Mouse (Mus musculus): ENCODE results near the gene Cpsf4.
"Not testable (repeated sequence)": the region's sequence is repeated elsewhere in the genome, so short reads cannot be mapped to it uniquely, and the experiment has no call there.

Cpsf4 gene

DNA sequence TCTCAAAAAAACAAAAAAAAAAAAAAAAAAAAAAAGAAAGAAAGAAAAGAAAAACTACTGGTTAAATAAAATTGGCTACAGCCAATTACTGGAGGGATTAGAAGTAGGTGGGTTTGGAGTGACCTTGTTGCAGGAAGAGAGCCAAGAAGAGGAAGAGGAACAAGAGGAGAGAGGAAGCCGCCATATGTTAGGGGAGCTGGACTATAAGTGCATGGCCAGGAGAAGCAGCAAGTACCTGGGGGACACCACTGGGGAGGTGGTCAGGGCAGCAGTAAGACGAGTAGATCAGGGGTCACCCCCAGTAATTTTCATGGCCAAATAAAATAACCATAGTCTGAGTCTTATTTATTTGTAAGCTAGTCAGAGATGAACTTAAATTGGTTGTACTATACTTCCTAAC is 18.2 kb downstream of the Cpsf4 start:
- DNase-seq (ENCODE audit: low spot score in 2 of 2), result no peak

DNA sequence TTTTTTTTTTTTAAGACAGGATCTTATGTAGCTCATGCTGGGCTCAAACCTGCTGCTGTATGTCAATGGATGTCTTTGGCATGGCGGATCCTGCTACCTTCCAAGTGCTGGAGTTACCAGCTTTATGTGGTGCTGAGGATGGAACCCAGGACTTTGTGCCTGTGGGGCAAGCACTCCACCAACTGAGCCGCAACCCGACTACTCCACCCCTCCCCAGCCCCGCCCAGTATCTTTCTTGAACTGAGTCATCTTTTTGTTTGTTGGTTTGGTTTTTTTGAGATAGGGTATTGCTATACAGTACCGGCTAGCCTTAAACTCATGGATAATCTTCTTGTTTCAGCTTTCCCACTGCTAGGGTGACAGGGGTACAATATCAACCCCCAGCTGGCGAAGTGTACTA is 22.4 kb downstream of the Cpsf4 start:
- no peak for DNase-seq (ENCODE audit: low spot score in 2 of 2)

DNA sequence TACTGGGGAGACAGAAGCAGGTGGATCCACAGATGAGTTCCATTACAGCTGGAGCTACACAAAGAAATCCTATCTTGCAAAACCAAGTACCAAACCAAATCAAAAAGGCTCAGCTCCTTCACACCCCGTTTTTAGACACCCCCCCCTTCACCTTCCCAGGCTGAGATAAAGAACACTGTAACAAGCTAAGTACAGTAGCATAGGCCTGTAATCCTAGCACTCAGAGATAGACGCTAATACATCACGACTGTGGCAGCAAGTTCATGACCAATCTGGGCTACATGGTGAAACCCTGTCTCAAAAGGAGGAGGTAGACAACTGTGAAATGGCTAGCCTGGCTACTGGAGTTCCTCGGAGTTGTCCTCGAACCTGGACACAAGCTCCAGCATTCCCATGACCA is 23.4 kb downstream of the Cpsf4 start:
- DNase-seq (ENCODE audit: low spot score in 2 of 2), result no peak

DNA sequence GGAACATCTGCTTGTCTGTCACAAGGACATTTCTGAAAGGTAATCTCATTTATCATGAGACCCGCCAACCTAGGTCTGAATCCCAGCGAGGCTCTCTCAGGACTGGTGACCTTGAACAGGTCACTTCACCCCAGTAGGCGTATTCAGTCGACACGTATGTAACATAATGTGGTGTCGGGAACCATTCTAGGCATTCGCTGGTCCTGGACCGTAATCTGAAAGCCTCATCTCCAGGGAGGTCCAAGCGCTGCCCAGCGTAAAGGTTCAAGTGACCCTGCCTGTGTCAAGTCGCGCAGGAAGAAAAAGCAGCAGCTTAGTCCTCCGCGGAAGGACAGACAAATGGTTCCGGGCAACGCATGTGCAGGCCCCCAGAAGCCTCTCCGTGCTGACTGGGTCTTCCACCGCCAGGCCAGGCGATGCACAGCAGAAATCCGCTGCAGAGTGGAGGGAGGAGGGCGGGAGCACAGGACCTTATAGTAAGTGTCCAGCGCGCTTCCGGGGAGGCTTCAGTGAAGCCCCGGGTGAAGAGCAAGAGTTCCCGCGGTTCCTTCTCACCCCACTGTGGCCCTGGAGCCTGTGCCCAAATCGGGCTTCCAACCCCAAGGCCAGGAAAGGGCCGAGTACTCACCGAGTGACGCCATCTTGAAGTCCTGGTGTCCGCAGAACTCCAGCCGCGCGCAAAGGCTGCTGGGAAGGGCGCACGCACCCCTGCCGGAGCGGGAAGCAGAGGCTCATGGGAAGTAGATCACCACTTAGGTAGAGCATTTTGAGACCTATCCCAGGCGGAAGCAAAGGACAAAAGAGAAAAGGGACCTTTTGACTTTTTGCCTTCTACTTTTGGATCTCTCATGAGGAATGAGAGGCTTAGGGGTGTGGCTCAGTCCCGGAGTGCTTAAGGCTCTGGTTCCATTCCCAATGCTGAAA is 24.1 kb downstream of the Cpsf4 start:
- peak; percentile 74 to 76 for DNase-seq (ENCODE audit: low spot score in 2 of 2)

DNA sequence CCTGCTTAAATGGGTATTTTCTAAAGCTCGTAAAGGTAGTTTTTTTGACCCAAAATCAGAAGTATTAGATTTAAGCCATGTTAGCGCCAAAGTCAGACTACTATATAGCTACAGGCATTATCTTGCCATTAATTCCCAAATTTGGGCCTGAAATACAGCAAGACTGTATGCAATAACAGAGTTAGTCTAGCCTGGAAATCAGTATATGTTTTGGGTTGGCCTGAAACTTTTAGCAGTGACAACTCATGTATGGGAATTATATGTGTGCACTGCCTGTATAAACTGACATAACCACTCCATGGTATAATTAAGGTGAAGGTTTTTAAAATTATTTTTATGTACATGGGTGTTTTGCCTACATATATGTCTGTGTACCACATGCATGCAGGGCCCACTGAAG is 24.9 kb downstream of the Cpsf4 start, which contains the start of gene Atp5j2:
Gene Atp5j2 (minus strand): TSS at position 101 of the 400 bp plus-strand sequence.
- no peak for DNase-seq (ENCODE audit: low spot score in 2 of 2)

DNA sequence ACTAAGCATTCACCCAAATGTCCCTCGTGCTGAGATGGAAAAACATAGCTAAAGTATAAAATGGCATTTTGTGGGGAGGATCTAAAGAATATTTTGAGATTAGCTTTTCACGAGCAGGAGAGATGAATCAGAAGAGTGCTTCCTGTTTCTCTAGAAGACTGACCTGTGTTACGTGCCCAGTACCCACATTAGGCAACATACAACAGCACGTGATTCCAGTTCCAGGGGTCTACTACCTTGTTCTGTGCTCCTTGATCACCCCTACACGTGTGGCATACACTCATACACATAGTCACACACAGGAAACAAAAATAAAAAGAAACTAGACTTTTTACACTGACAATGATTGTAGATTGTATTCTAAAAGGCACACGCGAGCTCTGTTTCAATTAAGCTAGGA is 33.4 kb downstream of the Cpsf4 start:
- DNase-seq (ENCODE audit: low spot score in 2 of 2), result no peak

DNA sequence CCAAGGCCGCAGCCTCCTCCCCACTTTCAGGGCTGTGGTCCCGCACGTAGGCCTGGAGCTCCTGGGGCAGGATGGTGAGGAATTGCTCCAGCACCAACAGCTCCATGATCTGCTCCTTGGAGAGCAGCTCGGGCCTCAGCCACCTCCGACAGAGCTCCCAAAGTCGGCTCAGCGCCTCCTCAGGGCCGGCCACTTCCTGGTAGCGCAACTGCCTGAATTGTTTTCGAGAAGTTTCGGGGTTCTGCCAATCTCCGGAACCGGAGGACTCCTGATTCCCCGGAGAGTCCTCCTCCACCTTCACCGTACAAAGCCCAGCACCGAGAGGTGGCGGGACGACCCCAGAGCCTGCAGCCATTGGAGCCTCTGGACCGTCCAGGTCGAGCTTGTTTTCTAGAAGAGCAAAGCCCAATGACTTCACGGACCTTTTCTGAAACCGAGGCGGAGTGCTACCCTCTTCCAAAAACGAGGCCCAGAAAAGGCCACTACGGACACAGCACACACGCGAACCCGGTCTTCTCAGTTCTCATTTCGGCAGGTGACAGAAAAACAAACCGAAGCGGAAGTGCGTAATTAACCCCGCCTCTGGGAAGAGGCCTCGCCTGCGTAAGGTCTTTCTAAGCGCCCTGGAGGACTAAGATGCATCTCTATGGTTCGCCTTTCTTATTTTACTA is 34.4 kb downstream of the Cpsf4 start, which contains the start of gene Zkscan14:
Gene Zkscan14 (minus strand): TSS at position 548 of the 671 bp plus-strand sequence.
- peak; percentile 51 to 72 for DNase-seq (ENCODE audit: low spot score in 2 of 2)

GRCm38 (mm10) chr5:145202446-145202845 is 35.4 kb downstream of the Cpsf4 start:
- DNase-seq (ENCODE audit: low spot score in 2 of 2), result no peak

GRCm38 (mm10) chr5:145203936-145204691 is 37.1 kb downstream of the Cpsf4 start, which contains the start of gene Zkscan5:
Gene Zkscan5 (plus strand): TSS chr5:145204562.
- DNase-seq (ENCODE audit: low spot score in 2 of 2), result peak; percentile 96

DNA sequence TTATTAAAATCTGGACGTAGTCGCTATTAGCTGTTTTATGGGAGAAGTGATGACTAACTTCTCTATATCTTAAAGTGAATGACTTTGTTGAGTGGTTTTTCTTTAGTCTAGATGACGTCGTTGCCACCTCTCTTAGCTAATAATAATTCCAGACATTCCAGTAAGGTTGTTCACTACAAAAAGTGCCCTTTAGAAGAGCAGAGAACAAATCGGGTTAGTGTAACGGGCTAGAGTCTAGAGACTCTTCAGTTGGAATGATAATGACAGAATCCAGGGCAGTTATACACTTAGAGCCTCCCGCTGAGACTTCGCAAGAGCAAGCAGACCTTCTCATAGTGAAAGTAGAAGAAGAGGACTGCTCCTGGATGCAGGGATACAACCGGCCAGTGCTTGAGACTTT is 38.0 kb downstream of the Cpsf4 start:
- DNase-seq (ENCODE audit: low spot score in 2 of 2), result no peak

- DNase-seq (ENCODE audit: low spot score in 2 of 2), result no peak
Measured at GRCm38 (mm10) chr5:145207385-145207784, 40.4 kb downstream of the Cpsf4 start.

GRCm38 (mm10) chr5:145207954-145208353 is 40.9 kb downstream of the Cpsf4 start:
- no peak for DNase-seq (ENCODE audit: low spot score in 2 of 2)

GRCm38 (mm10) chr5:145208391-145208790 is 41.4 kb downstream of the Cpsf4 start:
- not testable (repeated sequence) for DNase-seq (ENCODE audit: low spot score in 2 of 2)

- DNase-seq (ENCODE audit: low spot score in 2 of 2), result no peak
Measured at GRCm38 (mm10) chr5:145211340-145211739, 44.3 kb downstream of the Cpsf4 start.

DNA sequence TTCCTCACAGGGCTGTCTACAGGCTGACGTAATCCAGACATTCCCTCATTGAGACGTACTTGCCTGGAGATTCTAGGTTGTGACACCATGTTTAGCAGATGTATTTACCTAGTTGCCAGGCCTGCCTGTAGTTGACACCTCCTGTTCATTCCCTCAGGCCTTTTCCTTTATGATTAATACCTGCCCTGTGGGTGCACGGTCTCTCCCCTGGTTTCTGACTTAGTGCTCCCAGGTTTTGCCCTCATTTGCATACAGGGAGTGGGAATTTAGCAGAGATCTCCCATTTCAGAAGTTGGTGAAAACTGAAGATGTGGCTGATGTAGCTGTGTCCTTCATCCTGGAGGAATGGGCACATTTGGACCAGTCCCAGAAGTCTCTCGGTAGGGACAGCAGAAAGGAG is 45.2 kb downstream of the Cpsf4 start:
- DNase-seq (ENCODE audit: low spot score in 2 of 2), result no peak

DNA sequence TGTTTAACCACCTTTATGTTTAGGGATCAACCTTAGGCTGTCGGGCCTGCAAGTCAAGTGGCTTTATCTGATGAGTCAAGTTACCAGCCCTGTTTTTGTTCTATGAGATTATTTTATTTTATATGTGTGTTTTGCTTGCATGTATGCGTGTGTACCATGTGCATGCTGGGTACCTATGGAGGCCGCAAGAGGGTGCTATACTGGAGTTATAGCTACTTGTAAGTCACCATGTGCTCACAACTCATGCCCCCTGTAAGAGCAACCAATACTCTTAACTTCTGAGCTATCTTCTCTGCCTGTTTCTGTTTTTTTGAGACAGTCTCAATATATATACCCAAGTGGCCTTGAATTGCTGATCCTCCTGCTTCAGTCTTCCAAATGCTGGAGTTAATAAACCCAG is 46.5 kb downstream of the Cpsf4 start:
- no peak for DNase-seq (ENCODE audit: low spot score in 2 of 2)

DNA sequence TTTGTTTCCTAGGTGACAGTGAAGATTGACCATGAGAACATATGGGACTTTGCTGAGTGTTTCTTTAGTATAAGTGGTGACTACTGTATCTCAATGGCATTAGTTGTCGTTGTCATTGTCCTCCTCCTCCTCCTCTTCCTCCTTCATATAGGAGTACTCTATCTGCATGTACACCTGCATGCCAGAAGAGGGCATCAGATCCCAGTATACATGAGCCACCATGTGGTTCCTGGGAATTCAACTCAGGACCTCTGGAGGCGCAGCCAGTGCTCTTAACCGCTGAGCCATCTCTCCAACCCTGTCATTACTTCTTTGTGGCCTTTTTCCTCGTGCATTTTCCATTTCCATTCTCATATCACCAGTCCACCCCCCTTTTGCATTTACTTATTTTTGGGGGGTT is 47.7 kb downstream of the Cpsf4 start:
- DNase-seq (ENCODE audit: low spot score in 2 of 2), result no peak

- DNase-seq (ENCODE audit: low spot score in 2 of 2), result no peak
Measured at GRCm38 (mm10) chr5:145217746-145218145, 50.7 kb downstream of the Cpsf4 start.

- DNase-seq (ENCODE audit: low spot score in 2 of 2), result no peak
Measured at GRCm38 (mm10) chr5:145218206-145218605, 51.2 kb downstream of the Cpsf4 start.

DNA sequence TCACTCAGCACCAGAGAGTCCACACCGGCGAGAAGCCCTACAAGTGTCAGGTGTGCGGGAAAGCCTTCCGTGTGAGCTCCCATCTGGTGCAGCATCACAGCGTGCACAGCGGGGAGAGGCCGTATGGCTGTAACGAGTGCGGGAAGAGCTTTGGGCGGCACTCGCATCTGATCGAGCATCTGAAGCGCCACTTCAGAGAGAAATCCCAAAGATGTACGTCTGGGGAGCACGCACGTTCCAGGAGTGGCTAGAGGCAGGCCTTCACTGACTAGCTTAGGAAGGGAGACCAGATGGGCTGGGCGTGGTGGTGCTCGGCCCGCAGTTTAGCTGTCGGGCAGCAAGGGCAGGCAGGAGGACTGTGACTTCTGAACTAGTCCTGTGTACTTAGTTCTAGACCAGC is 51.7 kb downstream of the Cpsf4 start:
- DNase-seq (ENCODE audit: low spot score in 2 of 2), result no peak

DNA sequence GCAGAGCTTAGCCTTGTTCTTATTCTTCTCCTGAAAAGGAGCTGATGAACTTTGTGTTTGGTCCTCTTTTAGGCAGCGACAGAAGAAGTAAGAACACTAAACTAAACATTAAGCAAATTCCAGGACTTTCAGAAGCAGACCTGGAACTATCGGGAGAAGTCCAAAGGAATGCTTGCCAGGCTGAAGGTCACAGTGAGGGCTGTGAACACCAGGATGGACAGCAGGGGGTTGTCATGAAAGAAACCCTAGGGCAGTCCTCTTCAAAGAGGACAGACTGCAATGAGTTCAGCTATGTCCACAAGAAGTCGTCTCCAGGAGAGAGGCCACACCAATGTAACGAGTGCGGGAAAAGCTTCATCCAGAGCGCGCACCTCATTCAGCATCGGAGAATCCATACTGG is 53.0 kb downstream of the Cpsf4 start:
- no peak for DNase-seq (ENCODE audit: low spot score in 2 of 2)

DNA sequence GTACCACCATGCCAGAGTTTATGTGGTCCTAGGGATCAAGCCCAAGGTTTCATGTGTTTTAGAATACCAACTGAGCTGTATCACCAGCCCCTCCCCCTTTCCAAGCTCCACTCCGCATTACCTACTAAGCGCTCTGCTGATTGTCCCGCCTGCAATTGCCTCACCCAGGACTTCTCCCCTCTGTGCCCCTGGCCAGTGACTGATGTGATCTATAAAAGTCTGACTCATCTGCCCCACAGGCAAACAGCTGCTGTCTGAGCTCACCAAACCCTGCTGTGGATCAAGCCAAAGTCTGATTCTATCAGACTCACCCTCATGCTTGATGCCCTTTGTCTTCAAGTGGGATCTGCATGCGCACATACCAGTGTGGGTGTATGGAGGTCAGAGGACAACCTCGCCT is 55.8 kb downstream of the Cpsf4 start:
- no peak for DNase-seq (ENCODE audit: low spot score in 2 of 2)
